Mouse (Mus musculus): ENCODE results near the gene Smim26.

- no peak for TF ChIP-seq CTCF (IDR thresholded peaks at IDR 0.05; ENCODE audit: control insufficient read depth, insufficient read depth, insufficient read length)
- no peak for TF ChIP-seq MAX (IDR thresholded peaks at IDR 0.05)
- TF ChIP-seq FOSL1 (IDR thresholded peaks at IDR 0.05; ENCODE audit: insufficient read depth, low read length, poor library complexity, severe bottlenecking), result no peak
- no peak for TF ChIP-seq USF1 (IDR thresholded peaks at IDR 0.05; ENCODE audit: low read depth)
- TF ChIP-seq MYOD1 (IDR thresholded peaks at IDR 0.05; ENCODE audit: control insufficient read depth, insufficient read length, low read depth), result no peak
- TF ChIP-seq MYOG (IDR thresholded peaks at IDR 0.05; ENCODE audit: control insufficient read depth, extremely low read depth, insufficient read length), result no peak
- TF ChIP-seq CEBPB (IDR thresholded peaks at IDR 0.05; ENCODE audit: low read depth), result no peak
Observed at GRCm38 (mm10) chr2:144553905-144554304, 39.9 kb upstream of the Smim26 start.

All from C2C12 (cell line).